Mouse (Mus musculus) C2C12 (cell line): ENCODE measurements around the gene Abcc12.

Experiments
- CEBPB ChIP-seq: IDR thresholded peaks from one replicate; pipeline ENCODE4 v1.6.1; 2011; ENCODE audit warnings: low read depth, mild to moderate bottlenecking, control low read depth, moderate library complexity
- CTCF ChIP-seq: IDR thresholded peaks from one replicate; pipeline ENCODE4 v1.5.1; 2011; ENCODE audit not compliant: control insufficient read depth, insufficient read depth, insufficient read length
- FOSL1 ChIP-seq: IDR thresholded peaks from one replicate; pipeline ENCODE4 v1.8.0; 2011; ENCODE audit warnings: mild to moderate bottlenecking, low read length; ENCODE audit not compliant: poor library complexity, insufficient read depth, severe bottlenecking
- MAX ChIP-seq: IDR thresholded peaks from one replicate; pipeline ENCODE4 v1.6.1; 2011; ENCODE audit warnings: mild to moderate bottlenecking, control low read depth
- MYOD1 ChIP-seq: IDR thresholded peaks from one replicate; pipeline ENCODE4 v1.6.1; 2011; ENCODE audit warnings: low read depth; ENCODE audit not compliant: control insufficient read depth, insufficient read length
- MYOG ChIP-seq: IDR thresholded peaks from one replicate; pipeline ENCODE4 v1.6.1; 2011; ENCODE audit not compliant: control insufficient read depth, insufficient read length; ENCODE audit errors: extremely low read depth
- USF1 ChIP-seq: IDR thresholded peaks from one replicate; pipeline ENCODE4 v1.6.1; 2011; ENCODE audit warnings: low read depth, mild to moderate bottlenecking, control low read depth, moderate library complexity

GRCm38 (mm10) chr8:86536663-86536987 is 43.9 kb downstream of the Abcc12 start:
- TF ChIP-seq CEBPB (no peak), CTCF (no peak), USF1 (no peak), MAX (no peak), MYOD1 (no peak), MYOG (no peak), FOSL1 (no peak)
